Mouse (Mus musculus) frontal cortex, adult (tissue): Measurements from ENCODE around the gene Dppa3.

ENCODE experiments used
- ATAC-seq: cut with Nextera tagmentation; 2 replicates; pipeline ENCODE4 v1.9.2; 2017; ENCODE audit warnings: mild to moderate bottlenecking, moderate library complexity, mixed read lengths; ENCODE audit not compliant: low TSS enrichment

Gene Dppa3

DNA sequence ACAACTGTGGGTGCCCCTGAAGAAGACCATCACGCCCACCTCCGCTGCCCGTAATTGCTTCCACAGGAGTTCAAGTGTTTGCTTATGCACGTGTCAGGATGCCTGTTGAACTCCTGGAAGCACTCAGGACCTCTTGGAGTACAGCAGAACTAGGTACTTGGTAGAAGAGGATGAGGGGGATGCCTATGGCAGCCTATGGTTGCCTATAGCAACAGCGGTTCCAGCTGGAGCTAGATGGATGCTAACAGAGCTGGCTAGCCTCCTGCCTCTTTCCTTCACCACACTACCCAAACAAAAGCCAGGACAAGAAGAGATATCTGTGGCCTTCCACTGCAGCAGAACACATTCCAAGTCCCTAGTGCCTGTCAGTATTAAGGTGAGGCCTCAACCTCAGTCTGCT lies 41.5 kb downstream of the Dppa3 start:
- ATAC-seq, result no peak

- ATAC-seq, result no peak
Measured at GRCm38 (mm10) chr6:122668823-122669222, 42.6 kb downstream of the Dppa3 start.

DNA sequence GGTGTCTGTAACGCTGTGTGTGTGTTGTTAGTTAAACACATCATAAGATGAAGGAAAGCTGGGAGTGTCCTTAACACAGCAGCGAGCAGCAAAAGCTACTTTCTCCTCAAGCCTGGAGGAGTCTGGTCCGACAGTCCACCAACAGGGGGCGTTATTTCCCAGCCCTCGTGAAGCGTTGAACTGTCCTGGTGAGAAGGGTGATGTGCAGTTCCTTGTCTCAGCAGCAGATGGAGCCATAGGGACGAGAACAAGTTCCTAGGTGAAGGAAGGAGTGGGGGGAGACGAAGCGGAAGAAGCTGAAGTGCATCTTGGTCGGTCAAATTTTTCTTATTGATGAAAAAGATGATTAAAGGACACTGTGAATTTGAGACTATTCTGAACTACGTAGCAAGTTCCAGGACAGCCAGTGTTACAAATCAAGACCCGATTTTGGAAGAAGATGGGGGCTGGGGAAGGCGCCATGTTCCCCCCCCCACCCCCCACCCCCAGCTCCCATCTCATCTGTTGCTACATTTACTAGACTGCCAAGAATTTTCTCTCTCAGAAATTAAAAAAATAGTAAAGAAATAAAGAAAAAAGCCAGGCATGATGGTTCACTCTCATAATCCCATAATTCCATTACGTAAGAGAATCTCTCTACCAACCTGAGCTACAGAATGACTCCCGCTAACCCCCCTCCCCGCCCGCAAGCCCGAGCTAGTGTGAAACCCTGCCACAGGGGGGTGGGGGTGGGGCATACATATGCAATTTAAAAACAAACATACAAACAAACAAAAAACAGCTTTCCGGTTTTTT lies 43.4 kb downstream of the Dppa3 start:
- ATAC-seq, result peak; percentile 89

DNA sequence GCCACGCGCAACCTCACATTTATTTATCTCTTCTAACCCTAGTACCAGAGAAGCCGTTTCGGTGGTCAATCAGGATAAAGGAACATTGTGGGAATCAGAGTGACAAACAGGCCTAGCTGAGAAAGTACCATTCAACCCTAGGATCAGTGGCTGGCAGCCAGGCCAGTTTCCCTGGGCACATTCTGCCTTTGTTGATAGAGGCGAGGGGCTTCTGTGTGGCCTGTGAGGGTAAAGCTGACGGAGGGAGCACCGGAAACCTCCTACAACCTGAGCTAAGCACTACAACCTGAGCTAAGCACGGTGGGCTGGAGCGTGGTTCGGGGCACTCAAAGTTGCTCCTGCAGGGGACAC lies 44.0 kb downstream of the Dppa3 start:
- no peak for ATAC-seq

DNA sequence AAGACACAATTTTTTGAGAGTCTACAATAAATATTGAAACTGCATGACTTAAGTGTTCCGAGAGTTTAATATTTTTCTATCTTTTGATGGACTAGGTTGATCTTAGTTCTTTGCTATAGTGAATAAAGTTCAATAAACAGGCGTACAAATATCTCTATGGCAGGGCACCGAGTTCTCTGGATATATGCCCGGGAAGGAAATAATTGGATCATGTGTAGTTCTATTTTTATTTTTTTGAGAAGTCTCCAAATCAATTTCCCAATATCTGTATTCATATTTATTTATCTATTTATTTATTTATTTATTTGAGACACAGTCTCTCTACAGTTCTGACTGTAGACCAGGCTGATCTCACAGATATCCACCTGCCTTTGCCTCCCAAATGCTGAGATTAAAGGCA lies 44.6 kb downstream of the Dppa3 start:
- ATAC-seq, result no peak

- ATAC-seq, result no peak
Measured at GRCm38 (mm10) chr6:122672746-122673145, 46.5 kb downstream of the Dppa3 start.
